Mouse (Mus musculus) CD4-positive helper T cell, adult 2 months (primary cell): ENCODE results near the gene Ckap5.

Experiments used
- DNase-seq: peaks from one replicate; pipeline ENCODE4 v3.0.0-alpha.2; 2012; ENCODE audit warnings: low read depth, missing footprints, low spot score

The Ckap5 gene

DNA sequence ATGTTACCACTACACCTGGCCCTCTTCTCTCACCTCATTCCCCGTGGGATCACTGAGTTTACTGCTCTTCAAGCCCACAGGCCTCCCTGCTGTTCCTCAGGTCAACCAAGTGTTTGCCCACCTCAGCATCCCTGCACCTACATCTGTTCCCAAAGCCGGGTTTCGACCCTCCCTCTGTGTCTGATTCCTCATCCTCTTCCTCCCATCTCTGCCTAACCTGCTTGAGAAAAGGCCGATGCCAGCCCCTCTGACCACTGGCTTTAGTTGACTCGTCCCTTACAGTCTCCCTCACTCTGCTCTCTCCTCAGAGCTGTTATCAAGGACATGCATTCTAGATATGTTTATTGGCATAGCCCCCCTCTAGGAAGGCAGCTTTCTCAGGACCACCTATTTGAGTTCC lies 100.9 kb downstream of the Ckap5 start:
- DNase-seq = no peak

- DNase-seq = no peak
Observed at GRCm38 (mm10) chr2:91628171-91628570, 101.6 kb downstream of the Ckap5 start.

- DNase-seq = no peak
Observed at GRCm38 (mm10) chr2:91629682-91630081, 103.1 kb downstream of the Ckap5 start.

GRCm38 (mm10) chr2:91630384-91630783 lies 103.8 kb downstream of the Ckap5 start:
- no peak for DNase-seq

DNA sequence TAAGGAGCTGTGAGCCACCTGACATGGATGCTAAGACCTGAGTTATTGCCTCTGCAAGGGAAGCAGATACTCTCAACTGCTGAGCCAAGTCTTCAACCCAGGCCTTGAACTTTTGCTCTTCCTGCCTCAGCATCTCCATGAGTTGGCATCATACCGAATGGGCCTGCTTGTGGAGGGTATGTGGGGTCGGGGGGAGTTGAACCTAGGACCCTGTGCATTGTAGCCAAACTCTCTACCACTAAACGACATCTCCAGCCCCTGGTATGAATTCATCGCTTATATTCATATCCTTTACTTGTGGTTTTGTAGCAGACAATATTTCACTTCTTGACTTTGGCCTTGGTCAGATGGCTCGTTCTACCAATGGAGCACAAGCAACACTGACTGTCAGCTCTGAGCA lies 105.3 kb downstream of the Ckap5 start:
- no peak for DNase-seq

- DNase-seq = no peak
Observed at GRCm38 (mm10) chr2:91632316-91632715, 105.8 kb downstream of the Ckap5 start.

GRCm38 (mm10) chr2:91633334-91633977 lies 106.9 kb downstream of the Ckap5 start:
- no peak for DNase-seq

- no peak for DNase-seq
Observed at GRCm38 (mm10) chr2:91634841-91635240, 108.3 kb downstream of the Ckap5 start.

DNA sequence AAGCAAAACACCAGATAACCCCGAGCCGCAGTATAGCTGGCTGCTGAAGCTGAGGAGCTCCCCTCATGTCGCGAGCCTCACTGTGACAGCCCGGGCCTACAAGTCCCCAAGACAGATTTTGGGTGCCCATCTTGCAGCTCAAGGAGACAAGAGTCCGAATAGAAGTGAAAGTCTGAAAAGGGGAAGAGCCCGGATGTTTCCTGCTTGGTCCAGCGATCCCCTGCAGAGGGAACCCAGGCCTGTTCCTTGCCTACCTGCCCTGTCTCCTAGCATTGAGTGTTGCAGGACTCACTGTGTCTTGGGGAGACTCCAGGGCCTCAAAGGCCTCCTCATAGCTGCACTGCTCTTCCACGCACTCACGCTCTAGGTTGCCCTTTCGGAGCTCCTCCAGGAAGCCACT lies 108.9 kb downstream of the Ckap5 start:
- no peak for DNase-seq

GRCm38 (mm10) chr2:91636229-91636628 lies 109.7 kb downstream of the Ckap5 start, which contains the start of gene F2:
Gene F2, minus strand, starts transcription at chr2:91636414.
- DNase-seq = no peak

- no peak for DNase-seq
Observed at GRCm38 (mm10) chr2:91636727-91637338, 110.3 kb downstream of the Ckap5 start.

DNA sequence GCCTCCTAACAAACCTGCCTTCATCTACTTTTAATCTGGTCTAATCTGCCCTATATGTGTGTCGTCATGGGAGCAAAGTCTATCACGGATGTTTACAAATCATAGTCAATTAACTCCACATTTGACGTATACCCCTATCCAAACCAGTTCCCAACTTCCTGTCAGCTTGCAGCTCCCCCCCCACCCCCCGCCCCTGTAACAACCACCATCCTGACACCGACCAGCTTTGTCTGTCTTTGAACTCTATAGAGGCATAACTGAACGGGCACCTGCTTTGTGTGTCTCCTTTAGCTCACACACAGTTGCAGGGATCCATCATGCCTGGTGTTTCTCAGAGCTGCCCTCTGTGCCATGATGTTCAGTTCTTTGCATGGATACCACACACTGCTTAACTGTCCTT lies 112.4 kb downstream of the Ckap5 start:
- peak; percentile 40 for DNase-seq

DNA sequence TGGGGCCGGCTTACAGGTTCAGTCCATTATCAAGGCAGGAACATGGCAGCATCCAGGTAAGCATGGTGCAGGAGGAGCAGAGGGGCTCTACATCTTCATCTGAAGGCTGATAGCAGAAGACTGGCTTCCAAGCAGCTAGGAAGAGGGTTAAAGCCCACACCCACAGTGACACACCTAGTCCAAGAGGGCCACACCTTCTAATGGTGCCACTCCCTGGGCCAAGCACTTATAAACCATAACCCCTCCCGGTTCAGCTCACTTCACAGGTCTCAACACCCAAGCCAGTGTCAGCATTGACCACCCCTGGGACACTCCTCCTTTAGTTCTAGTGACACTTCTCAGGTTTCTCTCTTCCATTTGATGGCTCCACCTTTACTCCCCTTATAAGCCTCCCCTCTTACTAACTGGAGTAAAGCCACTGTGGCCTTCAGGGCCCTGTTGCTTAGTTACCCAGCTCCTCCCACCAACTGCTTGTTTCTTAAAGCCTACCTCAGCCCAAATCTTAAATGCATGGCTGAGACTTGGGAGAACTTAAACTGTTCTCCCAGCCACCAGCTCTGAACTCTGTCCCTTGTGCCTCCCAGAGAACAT lies 116.4 kb downstream of the Ckap5 start:
- DNase-seq = no peak

GRCm38 (mm10) chr2:91644021-91644420 lies 117.5 kb downstream of the Ckap5 start:
- DNase-seq = peak; percentile 71

DNA sequence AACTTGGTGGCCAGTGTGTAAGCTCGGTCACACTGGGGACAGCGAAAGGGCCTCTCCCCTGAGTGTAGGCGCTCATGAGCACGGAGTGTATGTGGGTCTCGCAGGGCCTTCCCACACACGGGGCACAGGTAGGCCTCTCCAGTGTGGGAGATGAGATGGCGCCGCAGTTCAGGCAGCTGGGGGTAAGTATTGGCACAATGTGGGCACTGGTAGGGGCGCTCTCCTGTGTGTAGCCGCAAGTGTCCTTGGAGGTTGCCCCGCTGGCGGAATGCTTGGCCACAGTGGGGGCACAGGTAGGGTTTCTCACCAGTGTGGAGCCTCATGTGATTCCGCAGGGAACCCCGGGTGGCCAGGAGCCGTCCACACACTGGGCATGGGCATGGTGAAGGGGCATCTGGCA lies 118.8 kb downstream of the Ckap5 start:
- no peak for DNase-seq

DNA sequence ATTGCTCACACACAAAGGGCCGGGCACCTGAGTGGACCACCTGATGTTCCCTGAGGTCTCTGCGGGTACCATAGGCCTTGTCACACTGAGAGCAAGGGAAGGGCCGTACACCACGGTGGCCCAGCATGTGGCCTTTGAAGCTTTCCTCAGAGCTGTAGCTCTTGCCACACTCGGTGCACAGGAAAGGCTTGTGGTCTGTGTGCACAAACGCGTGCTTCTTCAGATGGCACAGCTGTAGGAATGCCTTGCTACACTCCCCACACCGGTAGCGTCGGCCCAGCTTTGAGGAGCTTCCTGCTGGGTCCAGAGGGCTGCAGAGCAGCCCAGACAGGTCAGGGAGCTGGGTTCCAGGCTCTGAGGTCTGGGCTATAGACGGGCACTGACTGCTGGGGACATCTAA lies 119.2 kb downstream of the Ckap5 start:
- DNase-seq = peak; percentile 52

GRCm38 (mm10) chr2:91646733-91647132 lies 120.2 kb downstream of the Ckap5 start:
- DNase-seq = peak; percentile 78

GRCm38 (mm10) chr2:91649152-91649551 lies 122.6 kb downstream of the Ckap5 start:
- DNase-seq = peak; percentile 23

DNA sequence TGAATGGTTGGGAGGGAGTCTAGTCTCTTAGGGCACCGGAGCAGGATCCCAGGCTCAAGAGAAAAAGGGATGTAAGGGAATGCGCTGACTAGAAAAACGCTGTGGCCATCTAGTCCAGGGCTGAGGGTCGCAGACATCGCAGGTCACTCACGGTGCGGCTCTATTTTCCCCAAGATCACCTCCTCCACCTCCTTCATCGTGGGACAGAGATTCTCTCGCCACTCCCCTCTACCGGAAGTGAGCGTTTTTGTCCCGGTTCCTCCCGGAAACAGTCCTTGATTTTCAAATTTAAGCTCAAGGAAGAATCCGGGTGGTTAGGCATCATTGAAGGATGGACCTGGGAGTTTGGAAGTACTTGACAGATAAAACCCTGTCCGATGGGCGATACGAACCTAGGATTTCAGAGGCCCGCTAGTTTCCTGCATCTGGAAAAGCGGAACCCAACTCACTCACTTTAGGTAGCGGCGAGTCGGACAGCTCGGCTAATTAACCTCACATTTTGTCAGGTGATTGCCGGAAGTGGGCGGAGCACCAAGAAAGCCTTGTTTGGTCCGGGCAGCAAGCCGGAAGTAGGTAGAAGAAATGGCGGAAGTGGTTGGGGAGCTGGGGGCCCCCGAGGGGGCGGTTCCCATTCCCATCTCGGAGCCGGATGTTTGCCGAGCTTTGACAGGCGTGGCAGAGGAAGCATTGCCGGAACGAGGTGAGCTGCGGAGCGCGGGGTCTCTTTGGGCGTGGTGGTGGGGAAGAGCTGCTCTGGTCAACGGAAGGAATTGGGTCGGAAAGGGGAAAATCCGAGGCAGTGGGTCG lies 123.2 kb downstream of the Ckap5 start, which contains the start of the genes Zfp408 and Arhgap1:
Gene Zfp408 (minus strand): TSS at position 239 of the 807 bp plus-strand sequence.
Gene Arhgap1 (plus strand): TSS at position 308 of the 807 bp plus-strand sequence.
- peak; percentile 98 for DNase-seq

GRCm38 (mm10) chr2:91650360-91650995 lies 123.9 kb downstream of the Ckap5 start:
- DNase-seq = peak; percentile 21

DNA sequence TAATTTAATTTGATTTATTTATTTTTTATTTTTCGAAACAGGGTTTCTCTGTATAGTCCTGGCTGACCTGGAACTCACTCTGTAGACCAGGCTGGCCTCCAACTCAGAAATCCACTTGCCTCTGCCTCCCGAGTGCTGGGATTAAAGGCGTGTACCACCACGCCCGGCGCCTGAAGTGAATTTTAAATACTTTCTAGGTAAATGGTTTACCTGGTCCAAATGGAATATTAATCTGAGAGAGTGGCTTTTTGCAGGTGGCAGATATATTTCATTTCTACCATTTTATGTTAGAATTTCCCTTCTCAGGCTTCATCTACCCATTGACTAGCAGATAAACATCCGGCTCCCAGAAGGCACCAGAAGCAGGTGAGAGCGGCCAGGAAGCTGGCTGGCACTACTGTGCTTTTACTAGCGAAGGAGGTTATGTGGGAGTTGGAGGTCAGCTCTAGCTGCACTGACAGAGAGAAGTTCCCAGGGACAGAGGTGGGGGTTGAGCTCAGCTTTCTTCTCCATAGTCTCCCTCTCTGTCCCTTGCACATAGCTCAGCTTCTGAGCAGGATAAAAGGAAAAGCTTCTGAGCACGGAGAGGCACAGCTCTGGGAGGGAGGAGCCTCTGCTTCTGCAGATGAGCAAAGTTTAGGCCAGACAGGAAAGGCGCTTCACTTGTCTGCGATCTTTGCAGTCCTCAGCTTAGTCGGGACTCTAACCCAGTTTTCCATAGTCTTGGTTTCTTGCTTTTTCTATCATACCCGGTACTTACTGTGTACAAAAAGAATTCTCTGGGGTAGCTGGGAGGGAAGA lies 125.1 kb downstream of the Ckap5 start:
- DNase-seq = peak; percentile 48
